Mouse (Mus musculus): Measurements from ENCODE around the gene Spen.

The Spen gene

DNA sequence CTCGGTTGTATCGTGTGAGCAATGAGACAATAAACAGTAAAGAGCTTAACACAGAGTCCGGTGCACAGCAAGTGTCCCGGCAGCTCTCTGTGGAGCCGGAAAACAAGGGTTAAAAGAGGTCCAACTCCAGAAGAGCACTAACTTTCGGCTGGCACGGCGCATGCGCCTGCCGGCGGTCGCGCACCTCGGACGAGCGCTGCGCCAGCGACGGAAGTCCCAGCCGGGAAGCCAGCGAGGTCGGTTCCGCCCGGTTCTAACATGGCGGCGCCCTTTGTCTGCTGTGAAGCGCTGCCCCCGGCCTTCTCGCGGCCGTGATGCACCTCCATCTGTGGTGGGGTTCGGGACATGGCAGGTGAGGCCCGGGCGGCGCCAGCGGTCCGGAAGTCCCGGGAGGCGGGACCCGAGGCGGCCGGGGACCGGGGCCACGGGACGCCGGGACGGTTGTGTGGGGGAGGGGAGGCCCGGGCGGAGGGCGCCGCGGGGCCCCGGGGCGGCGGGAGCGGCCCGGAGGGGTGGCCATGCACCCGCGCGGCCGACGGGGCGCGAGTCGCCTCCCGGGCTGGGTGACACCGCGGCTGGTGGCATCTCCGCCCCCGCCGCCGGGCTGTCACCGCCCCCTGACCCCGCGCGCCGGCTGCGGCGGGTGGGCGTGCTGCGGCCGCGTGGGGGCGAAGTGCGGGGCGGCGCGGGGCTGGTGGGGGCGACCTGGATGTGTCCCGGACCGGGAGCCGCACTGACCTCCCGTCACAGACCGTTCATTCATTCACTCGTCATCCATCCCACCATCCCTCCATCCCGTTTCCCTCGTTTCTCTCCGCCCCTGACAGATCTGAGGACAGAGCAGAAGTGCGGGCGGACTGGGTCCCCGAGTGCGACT lies 93.7 kb downstream of the Spen start, which contains the start of gene Zbtb17:
TSS of gene Zbtb17 (plus strand) at position 204 of the 877 bp plus-strand sequence.
- DNase-seq: peak; percentile 88

DNA sequence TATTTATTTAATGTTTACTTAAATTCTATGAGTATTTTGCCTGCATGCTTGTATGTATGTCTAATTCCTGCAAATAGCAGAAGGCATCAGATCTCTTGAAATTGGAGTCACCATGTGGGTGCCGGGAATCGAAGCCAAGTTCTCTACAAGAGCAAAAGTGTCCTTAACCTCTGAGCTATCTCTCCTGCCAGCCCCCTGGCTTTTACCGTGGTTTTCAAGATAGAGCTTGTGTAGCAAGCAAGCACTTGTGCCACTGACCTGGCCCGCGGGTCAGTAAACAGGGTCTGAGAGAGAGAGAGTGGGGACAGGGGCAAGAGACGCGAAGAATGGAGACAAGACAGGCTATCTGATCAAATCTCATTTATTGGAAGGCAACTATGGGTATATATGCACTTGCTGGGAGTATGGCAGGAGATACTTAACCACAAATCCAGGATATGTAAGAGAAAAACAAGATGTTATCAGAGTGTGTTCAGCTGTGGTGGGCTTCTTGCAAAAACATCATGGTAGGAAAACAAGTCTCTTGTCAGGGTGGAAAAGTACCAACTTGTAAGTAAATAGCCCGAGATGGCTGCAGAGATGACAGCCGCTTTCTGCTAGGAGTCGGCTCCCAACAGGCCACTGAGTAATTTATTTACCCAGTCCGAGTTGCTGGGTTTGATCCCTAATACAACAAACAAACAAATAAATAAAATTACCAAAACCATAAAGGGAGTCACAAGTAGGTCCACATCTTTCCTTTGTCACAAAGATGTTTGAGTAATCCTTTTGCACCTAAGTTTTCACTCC lies 94.6 kb downstream of the Spen start:
- DNase-seq: no peak

DNA sequence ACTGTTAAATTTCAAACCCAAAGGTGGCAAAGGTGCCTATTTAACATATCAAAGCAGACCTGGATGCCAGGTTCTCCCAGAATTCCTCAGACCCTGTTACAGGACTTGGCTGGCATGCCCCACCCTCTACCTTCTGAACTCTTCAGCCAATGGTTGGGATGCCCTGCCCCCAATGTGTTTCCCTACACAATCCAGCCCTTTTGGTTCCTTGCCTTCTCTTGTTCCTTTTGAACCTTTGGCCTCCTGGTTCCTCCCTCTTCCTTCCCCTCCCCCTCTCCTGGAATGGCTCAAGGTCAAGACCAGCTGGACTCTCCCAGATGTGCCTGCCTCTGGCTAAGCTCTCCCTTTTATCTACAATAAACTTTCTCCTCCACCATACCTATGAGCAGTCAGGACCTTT lies 97.5 kb downstream of the Spen start:
- no peak for DNase-seq

DNA sequence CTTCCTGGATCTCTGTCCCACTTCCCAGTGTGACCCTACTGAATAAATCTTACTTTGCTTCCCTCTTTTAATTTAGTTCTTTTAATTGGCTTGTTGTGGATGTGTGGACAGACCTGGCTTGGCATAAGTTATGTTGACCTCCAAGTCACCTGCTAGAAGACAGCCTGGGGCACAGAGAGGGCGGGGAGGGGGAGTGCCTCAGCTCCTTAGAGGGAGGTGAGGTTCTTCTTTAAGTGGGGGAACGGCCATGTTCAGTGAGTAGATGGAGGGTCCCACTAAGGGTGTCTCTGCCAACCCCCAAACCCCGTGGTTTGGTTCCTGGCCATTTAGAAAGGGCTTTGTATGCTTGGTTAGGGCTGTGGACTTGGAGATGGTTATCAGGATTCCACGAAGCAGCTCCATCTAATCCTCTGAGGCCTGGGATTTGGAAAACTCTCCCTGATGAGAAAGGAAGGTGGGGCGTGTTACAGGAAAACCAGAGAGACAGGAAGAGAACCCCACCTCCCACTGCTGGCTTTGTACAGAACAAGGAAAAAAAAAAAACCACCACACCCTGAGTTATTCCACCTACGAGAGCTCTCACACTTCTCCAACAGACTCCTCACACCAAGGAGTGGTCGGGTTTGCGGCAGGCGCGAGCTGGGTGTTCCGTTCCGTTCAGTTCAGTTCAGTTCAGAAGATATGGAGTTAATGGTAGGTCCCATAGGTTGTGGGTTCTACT lies 99.2 kb downstream of the Spen start:
- DNase-seq: no peak

DNA sequence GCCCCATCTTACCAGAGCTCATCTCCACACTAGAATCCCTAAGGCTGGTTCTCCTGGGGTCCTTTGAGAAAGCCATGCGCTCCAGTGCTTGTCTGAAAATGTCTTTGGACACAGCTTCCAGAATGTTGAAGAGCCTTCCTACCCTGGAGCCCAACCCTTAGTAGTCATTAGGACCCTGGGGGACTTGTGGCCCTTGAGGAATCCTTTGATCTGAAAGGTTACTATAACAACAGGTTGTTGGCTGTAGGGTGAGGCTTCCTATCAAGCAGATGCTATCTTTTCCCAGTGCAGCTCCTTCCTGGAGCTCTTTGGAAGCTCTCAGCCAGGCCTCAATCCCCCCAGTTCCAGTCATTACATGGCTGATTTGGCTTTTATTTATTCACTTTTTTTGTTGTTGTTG lies 102.4 kb downstream of the Spen start, which contains the start of gene Srarp:
TSS of gene Srarp (minus strand) at position 132 of the 400 bp plus-strand sequence.
- no peak for DNase-seq

DNA sequence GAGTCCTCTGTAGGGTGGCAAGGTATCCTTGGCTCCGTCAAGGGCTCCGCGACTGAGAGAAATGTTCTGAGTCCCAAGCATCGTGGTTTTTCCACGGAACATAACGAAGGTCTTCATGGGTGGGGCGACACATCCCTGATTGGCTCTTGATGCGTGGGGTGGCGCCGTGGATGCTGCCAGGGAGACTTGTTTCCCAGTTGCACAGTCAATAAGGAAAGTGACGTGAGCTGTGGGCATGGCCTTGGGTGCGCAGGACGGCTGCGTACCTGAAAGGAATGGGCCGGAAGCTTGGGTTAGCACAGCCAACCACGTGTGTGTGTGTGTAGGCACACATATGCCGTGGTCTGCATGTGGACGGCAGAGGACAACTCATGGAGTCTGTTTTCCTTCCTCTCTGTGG lies 105.2 kb downstream of the Spen start:
- DNase-seq: no peak

DNA sequence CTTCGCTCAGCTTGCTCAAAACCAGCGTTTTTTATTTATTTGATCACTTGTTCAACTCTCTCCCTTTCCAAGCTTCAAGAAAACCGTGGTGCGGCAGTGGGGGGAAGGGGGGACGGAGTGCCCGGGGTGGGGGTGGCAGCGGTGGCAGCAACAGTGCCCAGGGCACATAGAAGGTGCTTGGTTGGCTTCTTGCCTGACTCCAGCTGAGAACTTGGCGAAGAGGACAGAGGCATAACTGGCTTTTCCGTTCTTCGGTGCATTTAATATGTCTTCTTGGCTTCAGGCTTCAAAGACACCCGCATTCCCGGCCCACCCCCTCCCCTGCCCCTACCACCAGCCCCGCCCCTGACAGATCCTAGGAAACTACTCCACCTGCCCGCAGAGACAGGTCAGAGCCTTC lies 105.7 kb downstream of the Spen start:
- DNase-seq: no peak

DNA sequence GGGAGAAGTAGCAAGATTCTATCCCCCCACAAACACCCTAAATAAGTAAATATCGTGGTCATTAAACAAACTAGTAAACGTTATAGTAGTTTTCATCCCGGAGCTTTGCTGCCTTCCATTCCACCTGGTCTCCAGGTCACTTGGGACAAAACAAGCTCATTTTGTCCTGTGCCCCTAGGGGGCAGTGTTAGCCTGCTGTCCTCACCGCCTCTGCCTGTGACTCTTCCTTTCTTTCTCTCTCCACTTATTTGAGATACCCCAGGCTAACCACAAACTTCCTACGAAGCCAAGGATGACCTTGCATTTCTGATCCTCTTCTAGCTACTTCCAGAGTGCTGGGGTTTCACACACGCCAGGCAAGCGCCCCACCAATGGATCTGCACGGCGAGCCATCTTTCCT lies 107.4 kb downstream of the Spen start:
- DNase-seq: peak; percentile 52

DNA sequence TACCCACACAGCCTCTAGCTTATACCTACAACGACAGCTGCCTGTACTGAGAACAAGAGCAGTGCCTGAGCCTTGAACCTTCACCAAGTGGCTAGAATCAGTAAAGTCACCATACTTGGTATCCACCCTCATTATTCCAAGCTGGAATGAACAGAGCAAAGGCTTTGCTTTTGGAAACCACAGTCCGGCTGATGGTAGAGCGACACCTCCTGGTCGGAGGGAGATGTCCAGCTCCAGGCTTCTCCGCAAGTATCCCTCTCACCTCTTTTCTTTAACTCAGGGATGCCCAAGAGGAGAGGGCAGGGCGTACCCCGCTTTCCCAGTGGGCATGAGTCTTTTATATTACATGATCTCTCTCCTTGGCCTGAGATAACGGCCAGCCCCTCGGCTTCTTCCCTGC lies 108.5 kb downstream of the Spen start:
- peak; percentile 25 for DNase-seq

DNA sequence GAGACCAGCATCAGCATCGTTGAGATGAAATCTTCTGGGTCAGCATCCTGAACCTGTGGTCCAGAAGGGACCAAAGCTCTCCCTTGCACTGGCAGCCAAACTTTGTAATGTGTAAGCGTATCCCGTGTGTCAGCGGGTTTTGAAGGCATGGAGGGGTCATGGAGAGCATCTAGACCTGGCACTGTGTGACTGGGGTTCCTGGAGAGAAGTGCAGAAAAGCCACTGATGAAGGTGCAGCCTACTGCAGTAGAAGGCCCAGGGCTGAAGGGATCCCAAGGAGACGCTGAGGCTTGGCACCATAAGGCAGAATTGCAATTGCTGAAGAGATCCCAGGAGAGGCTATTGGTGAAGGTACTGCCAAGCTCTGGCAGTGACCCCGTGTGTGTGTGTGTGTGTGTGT lies 109.0 kb downstream of the Spen start:
- no peak for DNase-seq

DNA sequence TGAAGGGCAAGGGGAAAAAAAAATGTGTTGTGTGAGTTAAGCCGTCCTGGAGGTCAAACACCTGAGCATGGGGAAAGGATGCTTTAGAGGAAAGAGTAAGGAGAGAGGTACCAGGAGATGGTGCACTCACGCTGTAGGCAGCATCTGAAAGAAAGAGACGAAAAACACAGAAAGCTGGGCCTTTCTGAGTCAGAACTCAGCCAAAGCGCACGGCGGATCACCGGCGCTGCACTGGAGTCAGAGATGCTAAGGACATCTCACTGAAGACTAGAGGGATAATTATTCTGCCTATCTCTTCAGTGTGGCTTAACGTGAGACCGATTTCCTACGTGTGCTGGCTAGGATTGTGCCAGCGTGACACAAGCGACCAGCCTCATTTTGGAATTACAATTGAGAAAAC lies 110.5 kb downstream of the Spen start:
- no peak for DNase-seq

DNA sequence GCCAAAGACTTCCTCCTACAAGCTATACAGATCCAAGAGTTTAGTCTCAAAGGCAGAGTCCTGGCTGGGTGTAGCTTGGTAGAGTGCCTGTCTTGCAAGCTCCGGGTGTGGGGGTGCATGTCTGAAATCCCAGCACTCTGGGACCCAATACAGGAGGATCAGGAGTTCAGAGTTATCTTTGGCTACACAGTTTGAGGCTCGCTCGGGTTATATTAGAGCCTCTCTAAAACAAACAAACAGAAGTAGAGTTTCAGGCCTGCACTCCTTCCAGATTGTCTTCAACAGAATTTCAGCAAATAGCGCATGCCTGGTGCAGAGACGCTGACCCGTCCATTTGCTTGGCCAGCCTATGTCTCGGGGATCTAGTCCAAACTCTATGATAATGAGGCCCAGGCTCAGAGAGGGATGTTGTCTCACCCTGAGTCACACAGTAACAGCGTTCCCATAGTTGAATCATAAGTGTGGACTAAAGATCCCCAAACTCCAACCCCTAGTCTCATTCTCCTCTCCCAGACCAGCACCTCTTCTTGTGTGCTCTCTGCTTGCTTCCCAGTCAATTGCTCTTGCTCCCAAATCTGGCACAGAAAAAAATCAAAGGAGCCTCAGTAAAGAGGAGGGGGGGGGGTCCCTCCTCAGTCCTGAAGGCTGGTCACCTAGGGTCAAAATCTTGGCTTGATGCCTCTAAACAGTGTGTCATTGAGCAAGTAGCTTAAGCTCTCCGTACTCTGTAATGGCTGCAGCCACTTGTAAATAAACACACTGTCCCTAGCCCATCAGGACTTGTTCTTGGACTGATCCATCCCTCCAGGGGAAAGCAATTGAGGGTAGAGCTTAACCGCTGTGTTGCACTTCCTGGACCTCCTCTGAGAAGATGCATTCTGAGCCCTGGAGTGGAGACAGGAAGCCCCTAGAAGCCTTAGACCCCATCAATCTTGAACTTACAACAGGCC lies 111.3 kb downstream of the Spen start:
- no peak for DNase-seq

DNA sequence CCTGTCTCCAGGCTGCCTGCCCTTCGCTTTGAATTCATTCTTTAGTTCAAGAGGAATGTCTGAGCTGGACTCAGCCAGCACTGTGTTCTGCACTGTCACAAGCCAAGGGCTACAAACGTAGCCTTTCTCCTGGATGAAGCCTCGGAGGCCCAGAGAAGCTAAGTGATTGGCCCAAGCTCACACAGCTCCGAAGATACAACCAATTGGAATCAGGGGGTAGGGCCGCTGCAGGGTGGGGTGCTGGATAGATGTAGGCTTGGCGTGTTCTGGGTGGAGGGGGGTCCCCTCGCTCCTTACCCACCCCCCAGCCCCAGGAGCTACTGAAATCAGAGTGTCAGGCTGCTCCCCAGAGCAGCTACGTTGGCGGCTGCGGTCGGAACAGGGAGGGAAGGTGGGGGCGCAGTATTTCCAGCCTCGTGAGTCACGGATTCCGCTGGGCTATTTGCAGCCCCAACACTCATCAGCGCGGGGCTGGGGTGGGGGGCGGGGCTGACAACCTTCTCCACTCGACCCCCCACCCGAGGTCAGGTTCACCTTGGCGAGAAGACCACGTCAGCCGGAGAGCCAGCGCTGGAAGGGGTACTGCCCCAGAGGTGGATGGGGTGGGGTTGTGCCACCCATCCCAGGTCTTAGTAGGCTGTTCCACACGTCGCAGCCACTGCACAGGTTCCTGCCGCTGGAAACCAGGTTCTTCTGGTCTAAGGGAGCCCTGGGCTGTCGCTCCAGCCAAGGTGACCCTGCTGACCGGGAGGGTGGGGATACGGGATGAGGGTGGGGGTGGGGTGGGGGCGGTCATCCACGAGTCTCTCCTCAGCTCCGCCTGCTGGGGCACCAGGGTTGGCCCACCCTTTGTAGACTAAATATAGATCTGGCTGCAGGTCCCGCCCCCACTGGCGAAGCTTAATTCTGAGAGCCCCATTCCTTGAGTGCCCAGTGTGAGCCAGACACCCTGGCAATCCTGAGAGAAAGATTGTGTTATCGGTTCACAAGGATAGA lies 112.6 kb downstream of the Spen start:
- peak; percentile 63 for DNase-seq

DNA sequence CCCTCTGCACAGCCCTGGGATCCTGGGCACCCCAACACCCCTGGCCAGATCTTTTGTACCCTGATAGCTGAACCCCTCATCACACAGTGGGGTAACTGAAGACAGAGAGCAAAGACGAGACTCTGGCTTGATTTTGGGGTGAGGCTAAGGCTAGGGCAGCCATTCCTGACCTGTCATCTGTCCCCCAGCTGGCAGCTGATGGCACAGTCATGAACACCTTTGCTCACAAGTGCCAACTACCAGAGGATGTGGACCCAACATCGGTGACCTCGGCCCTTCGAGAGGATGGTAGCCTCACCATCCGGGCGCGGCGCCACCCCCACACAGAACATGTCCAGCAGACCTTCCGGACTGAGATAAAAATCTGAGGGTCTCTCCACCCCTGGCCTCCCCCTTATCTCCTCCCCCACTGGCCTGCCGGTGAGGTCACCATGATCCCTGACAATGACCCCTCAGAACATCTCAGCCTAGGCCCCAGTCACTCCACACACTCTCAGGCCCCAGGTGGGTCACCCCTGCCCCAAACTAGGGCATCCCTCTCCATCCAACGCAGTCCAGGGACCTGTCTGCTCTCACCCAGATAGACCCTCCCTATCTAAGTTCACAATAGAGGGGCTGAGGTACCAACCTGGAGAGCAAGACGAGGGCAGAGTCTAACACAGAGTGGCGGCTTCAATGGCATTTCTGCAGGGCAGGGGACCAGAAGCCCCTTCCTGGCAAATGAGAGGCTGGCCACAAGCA lies 114.5 kb downstream of the Spen start:
- no peak for DNase-seq

DNA sequence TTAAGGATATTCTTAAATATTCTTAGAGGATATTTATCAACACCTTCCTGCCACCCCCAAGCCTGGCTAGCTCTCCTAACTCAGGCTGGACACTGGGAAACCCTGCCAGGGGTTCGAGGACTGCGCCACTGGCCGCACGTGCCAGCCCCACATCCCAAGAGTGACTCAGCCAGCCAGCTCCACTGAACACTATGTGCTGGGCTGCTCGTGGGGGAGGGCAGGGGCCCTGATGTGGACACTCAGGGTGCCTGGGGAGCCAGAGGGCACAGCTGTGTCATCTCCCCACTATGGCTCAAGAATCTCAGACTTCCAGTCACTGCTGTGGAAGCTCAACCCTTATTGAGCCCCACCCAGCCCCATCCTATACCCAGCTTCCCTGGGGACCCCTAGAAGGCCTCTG lies 115.1 kb downstream of the Spen start:
- no peak for DNase-seq

DNA sequence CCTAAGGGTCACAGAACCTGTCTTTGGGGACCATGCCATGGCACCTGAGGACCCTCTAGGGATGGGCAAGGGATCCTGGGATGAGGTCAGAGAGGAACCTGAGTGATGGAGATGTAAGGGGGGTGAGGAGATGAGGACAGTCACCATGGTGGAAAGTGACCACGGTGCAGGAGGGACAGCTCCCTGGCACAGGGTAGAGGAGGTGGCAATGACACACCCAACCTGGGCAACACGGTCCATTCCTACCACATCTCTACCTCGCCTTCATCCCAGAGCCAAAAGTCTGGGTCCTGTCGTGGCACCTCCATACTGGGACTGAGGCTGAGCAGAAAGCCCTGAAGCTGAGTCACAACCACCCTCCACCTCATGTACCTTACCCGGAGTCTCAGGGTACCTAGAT lies 115.6 kb downstream of the Spen start:
- no peak for DNase-seq

DNA sequence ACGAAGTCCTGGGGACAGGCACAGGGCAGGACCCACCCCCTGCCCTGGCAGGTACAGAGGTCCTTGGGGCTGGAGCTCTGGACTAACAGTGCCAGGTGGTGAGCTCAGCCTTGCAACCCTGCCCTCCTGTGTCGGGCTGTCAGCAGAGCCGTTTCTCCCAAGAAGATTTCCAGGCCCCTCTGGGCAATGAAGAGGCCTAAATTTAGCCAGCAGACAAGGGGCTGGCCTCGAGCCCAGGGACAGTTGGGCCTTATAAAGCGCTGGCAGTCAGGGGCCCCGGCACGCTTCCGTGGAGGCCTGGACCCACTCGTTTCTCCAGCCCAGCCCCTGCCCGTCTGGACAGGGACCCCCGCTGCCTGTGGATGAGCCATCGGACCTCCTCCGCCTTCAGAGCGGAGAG lies 117.0 kb downstream of the Spen start:
- DNase-seq: no peak

DNA sequence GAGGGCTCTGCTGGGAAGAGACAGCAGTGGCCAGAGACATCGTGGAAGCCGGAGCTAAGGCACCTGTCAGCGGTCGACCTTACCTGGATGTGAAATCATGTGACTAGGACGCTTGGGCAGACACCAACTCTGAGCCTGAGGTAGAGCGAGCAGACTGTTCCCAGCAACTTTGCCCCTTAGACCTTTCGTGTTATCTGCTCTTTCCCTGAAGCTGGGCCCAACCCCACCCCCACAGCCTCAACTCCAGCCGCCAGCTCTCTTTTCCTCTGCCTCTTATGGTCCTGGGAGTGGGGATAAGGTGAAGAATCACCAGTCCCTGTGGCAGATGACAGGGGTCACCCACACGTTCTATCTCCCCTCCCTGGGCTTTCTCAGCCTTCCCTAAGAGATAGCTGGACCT lies 117.5 kb downstream of the Spen start:
- no peak for DNase-seq

DNA sequence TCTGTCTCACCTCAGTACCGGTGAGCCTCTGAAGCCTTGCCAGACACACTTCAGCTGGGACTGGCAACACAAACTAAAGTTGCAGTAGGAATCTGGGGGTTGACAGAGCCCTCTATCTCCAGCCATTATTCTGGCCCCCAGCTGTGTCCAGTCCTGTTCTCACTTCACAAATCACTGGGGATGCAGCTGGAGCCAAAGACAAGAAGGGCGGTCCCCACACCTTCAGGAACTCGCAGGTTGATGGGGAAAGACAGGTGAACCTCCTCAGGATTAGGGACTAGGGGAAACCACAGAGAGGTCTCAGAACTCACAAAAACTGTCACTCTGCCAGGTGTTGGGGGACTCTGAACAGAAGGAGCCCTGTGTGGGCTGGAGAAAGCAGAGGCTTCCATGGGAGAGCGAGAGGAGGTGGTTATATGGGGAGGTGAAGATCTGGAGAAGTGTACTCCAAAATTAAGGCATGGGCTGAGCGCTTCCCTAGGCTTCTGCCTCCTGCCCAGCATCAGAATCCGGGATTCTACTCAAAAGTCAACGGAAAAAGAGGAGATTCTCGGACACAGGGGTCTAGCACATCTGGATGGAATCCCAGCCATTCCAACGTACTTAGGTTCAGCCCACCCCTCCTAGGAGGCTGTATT lies 118.1 kb downstream of the Spen start, which contains the start of gene Hspb7:
TSS of gene Hspb7 (plus strand) at position 588 of the 638 bp plus-strand sequence.
- DNase-seq: no peak
